Mouse (Mus musculus) forebrain, postnatal 0 days (tissue): ENCODE data around the gene Adk. TPM values are rescaled to one million over a fixed set of nuclear protein-coding genes. Genes with fewer than 3 reads are reported as not detected.

Experiments
- ATAC-seq: fragments of 200-750 bp; cut with Nextera tagmentation; 2 replicates; pipeline ENCODE4 v1.8.0; 2017; ENCODE audit warnings: mild to moderate bottlenecking, moderate library complexity
- DNase-seq: peaks from one replicate; pipeline ENCODE4 v3.0.0-alpha.2; 2015
- H3K27ac ChIP-seq: fragments of 300-500 bp; sonication (generic); 2 replicates; pipeline ENCODE4 v1.5.1; 2014; ENCODE audit warnings: low read depth, mild to moderate bottlenecking, antibody characterized with exemption, low read length, moderate library complexity, mixed read lengths
- H3K27me3 ChIP-seq: fragments of 300-500 bp; sonication (generic); 2 replicates; pipeline ENCODE4 v1.6.1; 2014; ENCODE audit warnings: mild to moderate bottlenecking, low read length, mixed read lengths; ENCODE audit not compliant: insufficient read depth
- H3K36me3 ChIP-seq: fragments of 300-500 bp; sonication (generic); 2 replicates; pipeline ENCODE4 v1.6.1; 2014; ENCODE audit warnings: mild to moderate bottlenecking, moderate library complexity; ENCODE audit not compliant: insufficient read depth
- H3K4me1 ChIP-seq: fragments of 300-500 bp; sonication (generic); 2 replicates; pipeline ENCODE4 v1.6.1; 2014; ENCODE audit warnings: antibody characterized with exemption; ENCODE audit not compliant: insufficient read depth
- H3K4me2 ChIP-seq: fragments of 300-500 bp; sonication (generic); 2 replicates; pipeline ENCODE4 v1.6.1; 2014; ENCODE audit warnings: low read depth, mild to moderate bottlenecking, moderate library complexity
- H3K4me3 ChIP-seq: fragments of 300-500 bp; sonication (generic); 2 replicates; pipeline ENCODE4 v1.5.1; 2014; ENCODE audit warnings: low read depth, low read length, mixed read lengths
- H3K9ac ChIP-seq: fragments of 300-500 bp; sonication (generic); 2 replicates; pipeline ENCODE4 v1.6.1; 2014; ENCODE audit warnings: mild to moderate bottlenecking
- H3K9me3 ChIP-seq: fragments of 300-500 bp; sonication (generic); 2 replicates; pipeline ENCODE4 v1.6.1; 2016; ENCODE audit warnings: low read length
- CTCF ChIP-seq: sonication (generic); IDR thresholded peaks from 2 replicates; pipeline ENCODE4 v1.5.1; 2016; ENCODE audit warnings: antibody characterized with exemption, control low read depth, low read depth
- WGBS: fragments of 180-500 bp; shearing (Covaris S2); extraction: QIAGEN DNeasy Blood & Tissue Kit; methylation state at CpG from one replicate; pipeline ENCODE4 v1.1.7; 2014; 5-methylcytosine and 5-hydroxymethylcytosine counted together
- polyA plus RNA-seq: library from polyadenylated mRNA; unstranded; fragments of >200 nt; fragmentation: Nextera tagmentation; extraction: Ambion mirVana; gene quantifications from 2 replicates; pipeline ENCODE4 v1.2.1, GENCODE M21; 2015
- total RNA-seq: library from RNA; depleted of rRNA; stranded (reverse); fragments of >200 nt; gene quantifications from 2 replicates; pipeline ENCODE4 v1.2.3, GENCODE M21; 2014

The Adk gene
- total and polyA plus RNA-seq, 2 experiments from 2014 or later = 55.5 to 66.7 TPM

- no peak for TF ChIP-seq CTCF
- ATAC-seq = peak; percentile 58
- Histone ChIP-seq H3K4me1 (no peaks in the 10 kb centered on the region), H3K4me3 (no peak overlapping the region), H3K9me3 (no peaks in the 10 kb centered on the region), H3K4me2 (no peak overlapping the region), H3K36me3 (no peaks in the 10 kb centered on the region), H3K9ac (no peak overlapping the region), H3K27me3 (no peaks in the 10 kb centered on the region), H3K27ac (no peak overlapping the region)
- 18% methylated on average over 4 of the region's 4 CpGs for WGBS
- peak; percentile 35 for DNase-seq
Observed at GRCm38 (mm10) chr14:21439785-21440184, 387.4 kb downstream of the Adk start.

DNA sequence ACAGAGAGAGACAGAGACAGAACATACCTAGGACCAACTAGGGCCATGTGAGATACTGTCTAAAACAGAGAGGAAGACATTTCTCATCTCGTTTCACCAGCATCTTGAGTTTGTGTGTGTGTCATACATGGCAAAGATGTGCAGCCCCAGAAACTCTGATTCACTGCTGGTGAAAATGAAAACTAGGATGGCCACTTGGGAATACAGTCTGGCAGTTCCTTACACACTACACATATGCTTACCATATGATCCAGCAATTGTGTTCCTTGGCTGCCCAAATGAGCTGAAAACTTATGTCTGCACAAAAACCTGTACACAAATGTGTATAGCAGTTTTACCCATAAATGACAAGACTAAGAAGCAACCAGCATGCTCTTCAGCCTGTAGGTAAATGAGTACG lies 388.2 kb downstream of the Adk start:
- Histone ChIP-seq H3K27ac (no peak overlapping the region), H3K27me3 (no peaks in the 10 kb centered on the region), H3K9me3 (no peaks in the 10 kb centered on the region), H3K9ac (no peak overlapping the region), H3K4me2 (no peak overlapping the region), H3K4me1 (no peaks in the 10 kb centered on the region), H3K4me3 (no peak overlapping the region), H3K36me3 (no peaks in the 10 kb centered on the region)
- DNase-seq (peak; percentile 19), ATAC-seq (no peak)
- no peak for TF ChIP-seq CTCF
- 76% methylated on average over 2 of the region's 2 CpGs for WGBS

GRCm38 (mm10) chr14:21441772-21442533 lies 389.6 kb downstream of the Adk start:
- no peak for TF ChIP-seq CTCF
- 70% methylated on average over 10 of the region's 10 CpGs for WGBS

DNA sequence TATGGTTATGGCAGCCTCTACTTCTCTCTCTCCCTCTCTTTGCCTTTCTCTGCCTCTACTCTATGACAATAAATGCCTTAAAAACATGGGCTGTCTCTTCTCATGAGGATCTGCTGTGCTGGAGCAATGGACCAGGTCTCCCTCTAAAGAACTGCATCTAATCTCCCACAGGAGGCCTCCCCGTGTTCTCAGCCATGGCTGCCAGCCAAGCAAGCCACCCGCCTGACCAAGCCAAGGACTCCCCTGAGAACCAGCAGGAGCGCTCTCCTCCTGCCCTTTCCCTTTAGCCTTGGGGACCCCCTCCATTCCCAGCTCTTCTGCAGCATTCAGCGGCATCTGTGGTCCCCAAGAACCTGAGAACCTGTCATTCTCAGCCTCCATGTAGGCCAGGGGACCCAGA lies 400.2 kb downstream of the Adk start:
- Histone ChIP-seq H3K4me3 (no peak overlapping the region), H3K9ac (no peak overlapping the region), H3K9me3 (no peaks in the 10 kb centered on the region), H3K27ac (no peak overlapping the region), H3K4me1 (no peaks in the 10 kb centered on the region), H3K4me2 (no peak overlapping the region), H3K36me3 (no peaks in the 10 kb centered on the region), H3K27me3 (no peaks in the 10 kb centered on the region)
- WGBS = 64% methylated on average over 4 of the region's 4 CpGs
- no peak for TF ChIP-seq CTCF
- DNase-seq (no peak), ATAC-seq (no peak)

More at GRCm38 (mm10) chr14:21441772-21442533, 389.6 kb downstream of the Adk start:
- Histone ChIP-seq H3K9me3 (no peaks in the 10 kb centered on the region), H3K27ac (no peak overlapping the region), H3K9ac (no peak overlapping the region), H3K27me3 (no peaks in the 10 kb centered on the region), H3K36me3 (no peaks in the 10 kb centered on the region), H3K4me2 (no peak overlapping the region), H3K4me1 (no peaks in the 10 kb centered on the region), H3K4me3 (no peak overlapping the region)
- ATAC-seq (no peak), DNase-seq (no peak)

- WGBS = 71% methylated on average over 2 of the region's 2 CpGs
- H3K9ac ChIP-seq = no peak overlapping the region
- no peaks in the 10 kb centered on the region for H3K9me3 ChIP-seq
- H3K4me1 ChIP-seq = no peaks in the 10 kb centered on the region
- TF ChIP-seq CTCF = no peak
- no peak for ATAC-seq
- no peak overlapping the region for H3K4me2 ChIP-seq
- H3K27me3 ChIP-seq = no peaks in the 10 kb centered on the region
- no peak overlapping the region for H3K4me3 ChIP-seq
- no peak for DNase-seq
- H3K27ac ChIP-seq = no peak overlapping the region
- H3K36me3 ChIP-seq = no peaks in the 10 kb centered on the region
Observed at GRCm38 (mm10) chr14:21453896-21454295, 401.5 kb downstream of the Adk start.

- WGBS = 94% methylated on average over 7 of the region's 7 CpGs
- Histone ChIP-seq H3K4me2 (no peak overlapping the region), H3K4me3 (no peak overlapping the region), H3K9ac (no peak overlapping the region), H3K27me3 (no peaks in the 10 kb centered on the region), H3K27ac (no peak overlapping the region), H3K36me3 (no peaks in the 10 kb centered on the region), H3K4me1 (no peaks in the 10 kb centered on the region), H3K9me3 (no peaks in the 10 kb centered on the region)
- ATAC-seq (no peak), DNase-seq (no peak)
- TF ChIP-seq CTCF = no peak
Observed at GRCm38 (mm10) chr14:21455654-21456350, 403.4 kb downstream of the Adk start.

GRCm38 (mm10) chr14:21456526-21456925 lies 404.2 kb downstream of the Adk start:
- Histone ChIP-seq H3K4me1 (no peaks in the 10 kb centered on the region), H3K9me3 (no peaks in the 10 kb centered on the region), H3K4me3 (no peak overlapping the region), H3K27ac (no peak overlapping the region), H3K4me2 (no peak overlapping the region), H3K9ac (no peak overlapping the region), H3K36me3 (no peaks in the 10 kb centered on the region), H3K27me3 (no peaks in the 10 kb centered on the region)
- TF ChIP-seq CTCF = no peak
- DNase-seq (no peak), ATAC-seq (no peak)
